In the genomic region with DNA sequence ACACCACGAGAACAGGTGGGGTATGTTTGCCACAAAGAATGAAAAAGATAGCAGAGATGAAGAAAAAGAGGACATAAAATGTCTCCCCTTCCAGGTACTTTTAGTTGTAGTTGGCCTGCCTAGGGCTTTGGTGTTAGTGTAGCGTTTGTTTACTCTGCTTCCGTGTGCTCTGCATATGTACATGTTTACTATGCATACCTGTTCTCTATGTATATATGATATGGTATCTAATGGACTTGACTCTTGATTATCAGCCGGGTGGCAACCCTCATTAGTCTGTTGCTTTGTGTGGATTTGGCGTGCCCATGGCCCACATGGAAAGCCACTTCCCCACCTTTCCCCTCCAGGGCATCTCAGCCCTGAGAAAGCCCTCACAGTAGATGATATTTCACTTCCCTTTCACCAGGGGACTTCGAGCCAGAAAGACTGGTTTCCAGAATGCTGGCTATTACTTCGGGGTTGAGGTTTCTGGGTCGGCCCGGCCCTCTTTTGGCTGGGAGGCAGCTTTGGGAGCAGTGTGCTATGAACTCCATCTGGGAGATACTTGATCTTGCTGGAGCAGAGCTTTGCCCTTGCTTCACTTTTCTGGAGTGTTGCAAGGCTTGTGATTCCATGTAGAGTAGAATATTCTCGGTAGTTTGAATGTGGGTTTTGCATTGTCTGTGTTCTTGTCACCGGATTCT, we compare ENCODE assay signal across 10 mouse cellular contexts. TPM values are rescaled to one million over a fixed set of nuclear protein-coding genes. Genes with fewer than 3 reads are reported as not detected.
A peak's percentile ranks its signal among the peaks of the same experiment; 100 is the strongest.
DNase-seq lines count a peak whose midpoint lies in the region; ATAC-seq and TF ChIP-seq lines count a peak whose summit lies in the region.
"Had no signal": no experiment of that assay in that cellular context is flagged by ENCODE, and none has a peak within 500 bp of the region (broad histone marks: within the 10 kb centered on the region; RNA-seq: fewer than 3 reads in every experiment).

No protein-coding gene starts in this region.

- TF ChIP-seq CTCF in intestine, postnatal 0 days (IDR thresholded peaks at IDR 0.05; ENCODE audit: low read depth), result no peak

- H3K9me3 ChIP-seq in intestine, postnatal 0 days (ENCODE audit: control insufficient read depth), result no peaks in the 10 kb centered on the region
- H3K9me3 ChIP-seq in intestine, embryonic 16.5 days (ENCODE audit: control insufficient read depth, low read length), result no peaks in the 10 kb centered on the region
- H3K9me3 ChIP-seq in hindbrain, embryonic 12.5 days (replicated peaks), result no peaks in the 10 kb centered on the region
- H3K9me3 ChIP-seq: embryonic facial prominence, embryonic 12.5 days; limb, embryonic 13.5 days; midbrain, embryonic 10.5 days had no signal

- peak; percentile 70 for DNase-seq in adrenal gland, postnatal 14 days
- peak; percentile 72 for DNase-seq in gastrocnemius, postnatal 14 days
- peak; percentile 56 for DNase-seq in lung, postnatal 36 days
- DNase-seq in right cerebral cortex, postnatal 25 days, result no peak

- no peak overlapping the region for H3K4me2 ChIP-seq in intestine, postnatal 0 days (replicated peaks; ENCODE audit: low read depth)
- no peak overlapping the region for H3K4me2 ChIP-seq in intestine, embryonic 16.5 days (ENCODE audit: low read depth, low read length)
- H3K4me2 ChIP-seq in hindbrain, embryonic 12.5 days (replicated peaks), result no peak overlapping the region
- H3K4me2 ChIP-seq: embryonic facial prominence, embryonic 12.5 days; limb, embryonic 13.5 days had no signal

- no peaks in the 10 kb centered on the region for H3K27me3 ChIP-seq in intestine, postnatal 0 days (replicated peaks; ENCODE audit: control insufficient read depth, insufficient read depth, low read length)
- H3K27me3 ChIP-seq in intestine, embryonic 16.5 days (replicated peaks; ENCODE audit: control insufficient read depth, insufficient read depth, low read length), result no peaks in the 10 kb centered on the region
- no peaks in the 10 kb centered on the region for H3K27me3 ChIP-seq in hindbrain, embryonic 12.5 days
- H3K27me3 ChIP-seq: embryonic facial prominence, embryonic 12.5 days; limb, embryonic 13.5 days had no signal

- H3K4me1 ChIP-seq in intestine, postnatal 0 days (replicated peaks; ENCODE audit: control insufficient read depth, insufficient read depth, low read length), result no peaks in the 10 kb centered on the region
- no peaks in the 10 kb centered on the region for H3K4me1 ChIP-seq in intestine, embryonic 16.5 days (ENCODE audit: control insufficient read depth, insufficient read depth, low read length)
- no peaks in the 10 kb centered on the region for H3K4me1 ChIP-seq in hindbrain, embryonic 12.5 days
- H3K4me1 ChIP-seq: embryonic facial prominence, embryonic 12.5 days had no signal

- peaks cover 21% of the 10 kb centered on the region for H3K36me3 ChIP-seq in intestine, postnatal 0 days (ENCODE audit: control insufficient read depth, insufficient read depth)
- no peaks in the 10 kb centered on the region; the same call in 1 of the 2 replicates for H3K36me3 ChIP-seq in intestine, embryonic 16.5 days (ENCODE audit: control insufficient read depth, insufficient read depth, low read length)
- H3K36me3 ChIP-seq in hindbrain, embryonic 12.5 days, result peaks cover 10% of the 10 kb centered on the region

- ATAC-seq in intestine, postnatal 0 days, result peak; percentile 4; the same call in 1 of the 2 replicates
- ATAC-seq in intestine, embryonic 16.5 days, result no peak
- no peak for ATAC-seq in hindbrain, embryonic 12.5 days (ENCODE audit: low FRiP score)

- no peak overlapping the region for H3K9ac ChIP-seq in intestine, postnatal 0 days (ENCODE audit: low read depth, low read length)
- H3K9ac ChIP-seq in intestine, embryonic 16.5 days (ENCODE audit: low read depth, low read length), result no peak overlapping the region
- H3K9ac ChIP-seq in hindbrain, embryonic 12.5 days, result no peak overlapping the region
- H3K9ac ChIP-seq: embryonic facial prominence, embryonic 12.5 days; limb, embryonic 13.5 days had no signal

- no peak overlapping the region for H3K27ac ChIP-seq in intestine, postnatal 0 days (ENCODE audit: low read depth, low read length)
- no peak overlapping the region for H3K27ac ChIP-seq in intestine, embryonic 16.5 days (ENCODE audit: low read length)
- H3K27ac ChIP-seq in hindbrain, embryonic 12.5 days, result no peak overlapping the region
- H3K27ac ChIP-seq: embryonic facial prominence, embryonic 12.5 days; midbrain, embryonic 10.5 days had no signal

- WGBS in intestine, postnatal 0 days, result 77% methylated on average over 11 of the region's 11 CpGs
- WGBS in intestine, embryonic 16.5 days, result 79% methylated on average over 11 of the region's 11 CpGs
- 95% methylated on average over 11 of the region's 11 CpGs for WGBS in hindbrain, embryonic 12.5 days

- intact Hi-C loops in gastrocnemius, postnatal 14 days (cut with DNase I; ENCODE audit: low total_unique reads), result no loop called here

- no peak overlapping the region for H3K4me3 ChIP-seq in intestine, postnatal 0 days (ENCODE audit: low read depth, low read length)
- no peak overlapping the region for H3K4me3 ChIP-seq in intestine, embryonic 16.5 days (ENCODE audit: low read length)
- H3K4me3 ChIP-seq in hindbrain, embryonic 12.5 days, result no peak overlapping the region
- H3K4me3 ChIP-seq: embryonic facial prominence, embryonic 12.5 days; limb, embryonic 13.5 days; midbrain, embryonic 10.5 days had no signal

RNA-seq across cellular contexts. Expression of a gene that starts 9.4 kb away (rescaled TPM):
- 0.72 and 1.1 TPM in 2 replicates for polyA plus RNA-seq in intestine, postnatal 0 days (2015; fragmentation: Nextera tagmentation; extraction: Ambion mirVana)
- 1.2 and 1.8 TPM in 2 replicates for polyA plus RNA-seq in intestine, embryonic 16.5 days (2015; fragmentation: Nextera tagmentation; extraction: Ambion mirVana)
- total RNA-seq in adrenal gland, postnatal 14 days (2021), result 0.44 and 0.56 TPM in 2 replicates
- under 1 TPM in 1 of 2 experiments, not detected in 1; 0.29 TPM for total RNA-seq in gastrocnemius, postnatal 14 days (2021)
- 2.1 and 3.6 TPM in 2 replicates for polyA plus RNA-seq in hindbrain, embryonic 12.5 days (2016; fragmentation: Nextera tagmentation; extraction: Ambion mirVana)

RNA-seq across cellular contexts. Expression of a gene that starts 39.4 kb away (rescaled TPM):
- 66.2 and 78.5 TPM in 2 replicates for polyA plus RNA-seq in intestine, postnatal 0 days (2015; fragmentation: Nextera tagmentation; extraction: Ambion mirVana)
- polyA plus RNA-seq in intestine, embryonic 16.5 days (2015; fragmentation: Nextera tagmentation; extraction: Ambion mirVana), result 52.2 and 57.8 TPM in 2 replicates
- total RNA-seq in adrenal gland, postnatal 14 days (2021), result 21.4 and 23.7 TPM in 2 replicates
- 10 to 100 TPM in 1 of 2 experiments, 1 to 10 TPM in 1; 9.0 to 11.2 TPM for total RNA-seq in gastrocnemius, postnatal 14 days (2021)
- 22.8 and 23.3 TPM in 2 replicates for polyA plus RNA-seq in hindbrain, embryonic 12.5 days (2016; fragmentation: Nextera tagmentation; extraction: Ambion mirVana)
